Mouse (Mus musculus) kidney, adult 2 months (tissue): ENCODE results near the gene 4931428F04Rik.

Source experiments
- CTCF ChIP-seq: fragments of 200-500 bp; conservative IDR thresholded peaks from 2 replicates; pipeline ENCODE4 v1.5.1; 2011; ENCODE audit warnings: low read depth, mild to moderate bottlenecking, control low read depth, low read length, moderate library complexity, mixed read lengths; ENCODE audit not compliant: insufficient read depth, insufficient read length
- POLR2A ChIP-seq: fragments of 200-500 bp; IDR thresholded peaks from one replicate; pipeline ENCODE4 v1.6.1; 2011; ENCODE audit warnings: low read depth, low read length, control low read depth

- TF ChIP-seq CTCF (no peak), POLR2A (no peak)
Observed at GRCm38 (mm10) chr8:105318662-105319190, 29.1 kb upstream of the 4931428F04Rik start.
